Mouse (Mus musculus): ENCODE results near the gene Nipal3.

- TF ChIP-seq EP300 (IDR thresholded peaks at IDR 0.05; ENCODE audit: low read depth) = no peak
- TF ChIP-seq CTCF (IDR thresholded peaks at IDR 0.05; ENCODE audit: low read depth) = no peak
These were observed 36.4 kb upstream of the Nipal3 start for GRCm38 (mm10) chr4:135531236-135531635.

Measured in liver, postnatal 0 days (tissue).